Mouse (Mus musculus) testis, adult 2 months (tissue): ENCODE data around the gene Fam71e1.

Source experiments
- CTCF ChIP-seq: fragments of 200-500 bp; IDR thresholded peaks from 2 replicates; pipeline ENCODE4 v1.5.1; 2012; ENCODE audit warnings: low read depth, mild to moderate bottlenecking, inconsistent platforms, low read length, moderate library complexity; ENCODE audit not compliant: control insufficient read depth, insufficient read depth, insufficient replicate concordance
- POLR2A ChIP-seq: fragments of 200-500 bp; IDR thresholded peaks from 2 replicates; pipeline ENCODE4 v1.6.1; 2012; ENCODE audit warnings: low read depth, mild to moderate bottlenecking, inconsistent platforms, low read length, moderate library complexity; ENCODE audit not compliant: control insufficient read depth

- no peak for TF ChIP-seq CTCF
- no peak for TF ChIP-seq POLR2A
Observed at GRCm38 (mm10) chr7:44536590-44536968, 40.2 kb downstream of the Fam71e1 start.
